Mouse (Mus musculus) neural tube, embryonic 13.5 days (tissue): Measurements from ENCODE around the gene Helb. TPM values are rescaled to one million over a fixed set of nuclear protein-coding genes. Genes with fewer than 3 reads are reported as not detected.

Source experiments
- ATAC-seq: fragments of 200-750 bp; cut with Nextera tagmentation; 2 replicates; pipeline ENCODE4 v1.8.0; 2017; ENCODE audit warnings: low read depth, mild to moderate bottlenecking, moderate TSS enrichment, moderate library complexity
- H3K27ac ChIP-seq: fragments of 300-500 bp; sonication (generic); replicated peaks from 2 replicates; pipeline ENCODE4 v1.5.1; 2015; ENCODE audit warnings: moderate library complexity, mild to moderate bottlenecking, inconsistent platforms
- H3K27me3 ChIP-seq: fragments of 300-500 bp; sonication (generic); 2 replicates; pipeline ENCODE4 v1.6.1; 2015; ENCODE audit warnings: mild to moderate bottlenecking, inconsistent platforms
- H3K36me3 ChIP-seq: fragments of 300-500 bp; sonication (generic); 2 replicates; pipeline ENCODE4 v1.6.1; 2015; ENCODE audit warnings: mild to moderate bottlenecking, inconsistent platforms
- H3K4me1 ChIP-seq: fragments of 300-500 bp; sonication (generic); replicated peaks from 2 replicates; pipeline ENCODE4 v1.6.1; 2015; ENCODE audit warnings: inconsistent platforms
- H3K4me2 ChIP-seq: fragments of 300-500 bp; sonication (generic); 2 replicates; pipeline ENCODE4 v1.6.1; 2015; ENCODE audit warnings: inconsistent platforms, mild to moderate bottlenecking, moderate library complexity
- H3K4me3 ChIP-seq: fragments of 300-500 bp; sonication (generic); 2 replicates; pipeline ENCODE4 v1.5.1; 2015; ENCODE audit warnings: mild to moderate bottlenecking, inconsistent platforms
- H3K9ac ChIP-seq: fragments of 300-500 bp; sonication (generic); 2 replicates; pipeline ENCODE4 v1.6.1; 2015; ENCODE audit warnings: moderate library complexity, mild to moderate bottlenecking, inconsistent platforms
- H3K9me3 ChIP-seq: fragments of 300-500 bp; sonication (generic); 2 replicates; pipeline ENCODE4 v1.6.1; 2016; ENCODE audit warnings: inconsistent platforms
- WGBS: fragments of 180-500 bp; shearing (Covaris S2); methylation state at CpG from one replicate; pipeline ENCODE4 v1.1.7; 2015; 5-methylcytosine and 5-hydroxymethylcytosine counted together
- polyA plus RNA-seq: library from polyadenylated mRNA; unstranded; fragments of >200 nt; fragmentation: Nextera tagmentation; extraction: Ambion mirVana; gene quantifications from 2 replicates; pipeline ENCODE4 v1.2.1, GENCODE M21; 2015

Gene Helb
- polyA plus RNA-seq, 1 experiment from 2014 or later, result 3.8 TPM

DNA sequence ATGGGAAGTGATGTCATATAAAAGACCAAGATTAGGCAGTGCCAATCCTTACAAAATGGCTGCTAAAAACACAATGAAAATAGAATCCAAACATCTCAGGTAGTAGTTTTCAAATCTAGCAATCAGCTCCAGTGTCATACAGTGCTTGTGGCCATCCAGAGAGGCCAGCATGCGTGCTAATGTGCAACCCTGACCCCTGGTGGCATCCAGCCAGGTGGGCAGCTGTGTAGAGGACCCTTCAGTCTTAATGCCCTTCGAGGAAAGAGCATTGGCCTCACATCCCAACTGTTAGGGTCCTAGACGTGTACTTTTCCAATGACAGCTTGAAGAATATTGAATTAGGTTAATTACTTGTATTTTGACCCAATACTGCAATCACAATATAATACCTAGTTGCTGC is 34.9 kb downstream of the Helb start:
- Histone ChIP-seq H3K36me3 (peaks cover 67% of the 10 kb centered on the region), H3K4me2 (no peak overlapping the region), H3K27me3 (no peaks in the 10 kb centered on the region), H3K9ac (no peak overlapping the region), H3K4me3 (no peak overlapping the region), H3K9me3 (no peaks in the 10 kb centered on the region), H3K4me1 (no peaks in the 10 kb centered on the region), H3K27ac (no peak overlapping the region)
- WGBS, result 80% methylated on average over 3 of the region's 3 CpGs
- ATAC-seq, result no peak

DNA sequence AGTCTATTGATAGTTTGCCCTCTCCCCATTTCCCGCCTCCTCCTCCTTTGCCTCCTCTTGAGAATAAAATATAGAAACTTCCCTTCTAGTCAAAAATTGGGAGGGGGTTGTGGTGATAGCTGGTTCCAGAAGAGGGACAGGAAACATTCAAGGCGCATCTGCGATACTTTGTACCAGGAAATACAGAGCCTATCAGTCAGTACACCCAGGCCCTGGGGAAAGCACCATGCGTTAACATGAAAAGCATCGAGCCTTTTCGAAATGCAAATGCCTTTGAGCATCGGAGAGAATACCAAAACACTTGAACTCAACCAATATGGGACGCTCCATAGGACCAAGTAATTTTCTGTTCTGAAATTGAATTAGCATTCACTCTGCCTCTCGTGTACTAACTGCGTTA is 46.5 kb downstream of the Helb start:
- Histone ChIP-seq H3K27me3 (no peaks in the 10 kb centered on the region), H3K4me3 (no peak overlapping the region), H3K36me3 (peaks cover 13% of the 10 kb centered on the region; the same call in 1 of the 2 replicates), H3K4me2 (no peak overlapping the region), H3K4me1 (no peaks in the 10 kb centered on the region), H3K9ac (no peak overlapping the region), H3K9me3 (no peaks in the 10 kb centered on the region), H3K27ac (no peak overlapping the region)
- 84% methylated on average over 10 of the region's 10 CpGs for WGBS
- no peak for ATAC-seq

DNA sequence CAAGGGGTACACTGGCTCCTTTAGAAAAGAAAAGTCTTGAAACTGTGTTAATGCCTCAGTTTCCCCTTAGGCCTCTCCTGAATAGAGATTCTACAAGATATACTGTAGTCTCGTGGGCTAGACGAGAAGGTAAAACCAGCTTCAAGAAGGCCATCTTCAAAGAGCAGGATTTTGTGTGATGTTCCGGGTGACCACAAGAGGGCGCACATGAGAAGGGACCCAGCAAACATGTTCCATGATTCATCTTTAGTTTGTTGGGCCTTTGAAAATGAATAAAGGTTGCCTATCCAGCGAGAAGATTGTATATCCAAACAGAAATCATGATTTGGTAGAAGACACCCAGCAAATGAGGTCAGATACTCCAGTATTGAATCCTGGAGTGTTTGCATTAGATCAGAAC is 48.4 kb downstream of the Helb start:
- H3K27ac ChIP-seq, result no peak overlapping the region
- WGBS, result 30% methylated on average over 5 of the region's 5 CpGs
- no peaks in the 10 kb centered on the region for H3K4me1 ChIP-seq
- no peak overlapping the region for H3K4me3 ChIP-seq
- no peaks in the 10 kb centered on the region for H3K27me3 ChIP-seq
- H3K36me3 ChIP-seq, result peaks cover 16% of the 10 kb centered on the region; the same call in 1 of the 2 replicates
- H3K4me2 ChIP-seq, result no peak overlapping the region
- H3K9me3 ChIP-seq, result no peaks in the 10 kb centered on the region
- H3K9ac ChIP-seq, result no peak overlapping the region
- ATAC-seq, result no peak

DNA sequence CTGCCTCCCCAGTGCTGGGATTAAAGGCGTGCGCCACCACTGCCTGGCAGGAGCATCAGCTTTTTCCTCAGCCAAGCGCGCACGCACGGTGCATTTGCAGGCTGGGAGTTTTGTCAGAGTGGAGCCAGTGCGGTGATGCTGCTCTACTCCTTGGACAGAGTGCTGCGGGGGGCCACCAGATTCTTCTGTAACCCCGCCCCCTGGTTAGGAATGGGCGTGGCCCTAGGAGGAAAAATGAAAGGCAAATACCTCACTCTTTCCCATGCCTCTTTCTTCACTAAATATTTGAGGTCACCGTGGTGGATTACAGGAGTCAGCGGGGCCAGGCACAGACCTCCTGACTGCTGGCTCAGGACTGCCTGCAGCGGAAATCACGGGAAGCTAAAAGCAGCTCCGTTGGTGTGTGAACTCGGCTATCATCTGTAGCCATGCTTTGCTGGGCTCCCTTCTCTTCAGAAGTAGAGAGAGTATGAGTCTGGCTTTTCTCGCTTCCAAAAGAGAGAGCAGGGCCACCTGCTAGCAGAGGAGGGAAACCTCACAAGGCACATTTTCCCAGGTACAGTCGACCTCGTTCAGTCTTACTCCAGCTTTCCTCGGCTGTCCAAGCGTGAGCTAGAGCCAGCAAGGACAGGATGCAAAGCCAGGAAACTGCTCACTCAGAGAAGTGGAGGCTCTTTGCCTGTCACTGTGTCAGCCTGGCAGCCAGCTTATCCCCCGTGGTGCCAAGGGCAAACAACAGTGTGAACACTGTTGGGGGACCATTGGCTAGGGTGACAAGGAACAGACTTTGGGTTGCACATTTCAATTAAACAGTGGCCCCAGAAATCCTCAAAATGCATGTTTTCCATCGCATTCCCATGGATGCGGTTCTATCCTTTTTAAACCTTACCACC is 51.3 kb downstream of the Helb start:
- ATAC-seq, result no peak
- Histone ChIP-seq H3K27me3 (no peaks in the 10 kb centered on the region), H3K4me2 (no peak overlapping the region), H3K4me1 (no peaks in the 10 kb centered on the region), H3K36me3 (peaks cover 25% of the 10 kb centered on the region; the same call in 1 of the 2 replicates), H3K4me3 (no peak overlapping the region), H3K9ac (no peak overlapping the region), H3K27ac (no peak overlapping the region), H3K9me3 (no peaks in the 10 kb centered on the region)
- 87% methylated on average over 24 of the region's 24 CpGs for WGBS

DNA sequence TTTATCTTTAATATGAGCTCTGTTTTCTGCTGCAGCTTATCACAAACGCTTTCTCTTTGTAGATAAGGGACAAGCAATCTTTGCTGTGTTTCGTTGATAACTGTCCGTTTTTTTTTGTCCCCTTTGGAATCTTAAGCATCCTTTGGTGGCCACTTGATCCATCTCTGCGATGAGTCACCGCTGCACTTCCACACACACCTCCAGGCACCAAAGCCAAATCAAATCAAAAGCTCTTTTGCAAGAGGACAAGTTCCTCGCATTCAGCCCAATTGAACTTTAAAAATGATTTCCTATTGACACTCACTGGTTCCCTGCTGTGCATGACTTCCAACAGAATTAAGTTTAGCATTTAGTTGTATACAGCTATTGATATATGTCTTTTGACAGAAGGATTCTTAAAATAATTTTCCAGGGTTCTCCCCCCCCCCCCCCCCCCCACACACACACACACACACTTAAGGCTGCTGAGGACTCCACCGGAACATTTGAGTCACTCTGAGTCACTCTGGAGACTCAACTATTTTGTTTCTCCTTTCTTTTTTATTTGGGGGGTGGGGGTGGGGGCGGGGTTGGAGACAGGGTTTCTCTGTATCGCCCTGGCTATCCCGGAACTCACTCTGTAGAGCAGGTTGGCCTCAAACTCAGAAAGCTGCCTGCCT is 52.1 kb downstream of the Helb start:
- H3K36me3 ChIP-seq, result peaks cover 29% of the 10 kb centered on the region

DNA sequence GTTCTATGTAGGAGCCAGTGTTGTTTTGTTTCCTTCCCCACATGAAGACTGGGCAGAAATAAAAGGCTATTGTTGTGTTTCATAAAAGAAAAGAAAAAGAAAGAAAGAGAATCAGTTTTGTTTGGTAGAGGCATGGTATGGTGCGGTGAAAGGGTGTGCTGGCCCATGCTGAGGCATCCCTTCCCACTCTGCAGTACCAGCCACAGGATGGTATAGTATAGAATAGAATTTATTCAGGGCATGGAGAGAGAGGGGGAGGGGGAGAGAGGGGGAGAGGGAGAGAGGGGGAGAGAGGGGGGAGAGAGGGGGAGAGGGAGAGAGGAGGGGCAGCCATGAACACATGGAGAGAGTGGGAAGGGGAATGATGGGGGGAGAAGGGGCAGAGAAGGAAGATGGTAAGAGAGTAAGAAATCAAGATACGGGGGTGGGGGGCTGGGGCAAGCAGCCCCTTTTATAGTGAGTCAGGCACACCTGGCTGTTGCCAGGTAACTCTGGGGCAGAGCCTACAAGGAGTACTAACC is 68.0 kb downstream of the Helb start:
- ATAC-seq, result 0 out of 2 replicates have a peak, but pooled peaks have one; percentile 47
- WGBS, result 42% methylated on average over 2 of the region's 2 CpGs
- H3K27me3 ChIP-seq, result no peaks in the 10 kb centered on the region

More for the DNA sequence above, 52.1 kb downstream of the Helb start:
- ATAC-seq, result no peak
- H3K4me2 ChIP-seq, result no peak overlapping the region
- no peaks in the 10 kb centered on the region for H3K27me3 ChIP-seq
- no peaks in the 10 kb centered on the region for H3K4me1 ChIP-seq
- H3K4me3 ChIP-seq, result no peak overlapping the region
- no peak overlapping the region for H3K27ac ChIP-seq
- no peaks in the 10 kb centered on the region for H3K9me3 ChIP-seq
- 89% methylated on average over 10 of the region's 10 CpGs for WGBS
- no peak overlapping the region for H3K9ac ChIP-seq

DNA sequence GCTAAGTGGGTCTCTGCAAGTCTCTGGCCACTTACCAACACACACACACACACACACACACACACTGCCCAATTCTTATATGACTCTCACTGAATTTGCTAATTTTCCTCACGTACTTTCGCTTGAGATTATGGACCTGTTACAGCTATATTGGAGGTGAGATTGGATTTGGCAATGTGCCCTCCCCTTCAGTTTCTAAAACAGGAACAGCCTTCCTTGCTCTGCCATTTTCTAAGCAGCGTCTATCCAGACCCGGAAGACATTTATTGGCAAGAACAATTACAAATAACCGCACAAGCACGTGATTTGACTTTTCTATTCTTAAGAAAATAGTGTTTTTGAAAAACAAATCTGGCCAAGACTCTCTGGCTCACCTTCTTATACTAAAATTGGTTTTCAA is 68.5 kb downstream of the Helb start:
- no peaks in the 10 kb centered on the region for H3K4me1 ChIP-seq
- H3K4me3 ChIP-seq, result no peak overlapping the region
- no peaks in the 10 kb centered on the region for H3K9me3 ChIP-seq
- H3K4me2 ChIP-seq, result no peak overlapping the region
- WGBS, result 65% methylated on average over 6 of the region's 6 CpGs
- peaks cover 9% of the 10 kb centered on the region for H3K36me3 ChIP-seq
- H3K27ac ChIP-seq, result no peak overlapping the region
- no peak overlapping the region for H3K9ac ChIP-seq
- no peak for ATAC-seq
- H3K27me3 ChIP-seq, result no peaks in the 10 kb centered on the region

More for the DNA sequence above, 68.0 kb downstream of the Helb start:
- Histone ChIP-seq H3K4me3 (no peak overlapping the region), H3K9ac (no peak overlapping the region), H3K4me1 (no peaks in the 10 kb centered on the region), H3K36me3 (peaks cover 10% of the 10 kb centered on the region), H3K27ac (no peak overlapping the region), H3K4me2 (no peak overlapping the region), H3K9me3 (no peaks in the 10 kb centered on the region)

DNA sequence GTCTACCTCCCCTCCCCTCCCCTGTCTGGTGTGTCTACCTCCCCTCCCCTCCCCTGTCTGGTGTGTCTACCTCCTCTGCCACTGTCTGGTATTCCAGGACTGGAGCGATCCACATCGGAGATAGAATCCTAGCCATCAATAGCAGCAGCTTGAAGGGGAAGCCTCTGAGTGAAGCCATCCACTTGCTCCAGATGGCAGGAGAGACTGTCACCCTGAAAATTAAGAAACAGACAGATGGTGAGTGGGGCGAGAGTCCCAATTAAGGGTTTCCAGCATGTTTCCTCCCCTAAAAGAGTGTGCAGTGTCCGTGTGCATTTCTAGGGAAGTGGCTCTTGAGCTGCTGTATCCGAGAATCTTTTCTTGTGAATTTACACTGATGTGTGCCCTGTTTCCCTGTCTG is 74.6 kb downstream of the Helb start:
- WGBS, result 87% methylated on average over 5 of the region's 5 CpGs
- Histone ChIP-seq H3K36me3 (peaks cover 17% of the 10 kb centered on the region), H3K4me1 (peaks cover 25% of the 10 kb centered on the region), H3K9me3 (no peaks in the 10 kb centered on the region), H3K4me2 (no peak overlapping the region), H3K27me3 (no peaks in the 10 kb centered on the region), H3K4me3 (no peak overlapping the region), H3K27ac (no peak overlapping the region), H3K9ac (no peak overlapping the region)
- no peak for ATAC-seq

DNA sequence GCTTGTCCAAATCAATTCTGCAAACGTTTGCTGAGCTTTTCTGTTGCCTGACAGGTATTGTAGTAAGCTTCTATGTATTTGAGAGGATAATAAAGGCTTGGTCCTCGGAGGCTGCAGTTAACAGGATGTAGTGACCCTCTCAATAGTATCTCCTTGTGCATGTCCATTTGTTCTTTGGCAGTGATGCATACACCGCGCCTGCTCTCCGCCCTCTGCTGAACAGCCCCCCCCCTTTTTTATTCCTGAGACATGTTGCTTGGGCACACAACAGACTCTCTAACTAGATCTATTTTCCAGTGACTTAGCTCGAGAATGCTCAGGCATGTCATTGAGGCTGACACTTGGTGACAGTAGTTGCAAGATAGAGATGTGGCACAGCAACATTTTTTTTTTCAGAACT is 77.0 kb downstream of the Helb start:
- no peak overlapping the region; the same call in 1 of the 2 replicates for H3K4me3 ChIP-seq
- ATAC-seq, result no peak; the same call in 1 of the 2 replicates
- peak overlapping the region; percentile 27; the same call in 1 of the 2 replicates for H3K4me2 ChIP-seq
- H3K27ac ChIP-seq, result no peak overlapping the region
- H3K36me3 ChIP-seq, result peaks cover 21% of the 10 kb centered on the region
- H3K27me3 ChIP-seq, result no peaks in the 10 kb centered on the region
- H3K4me1 ChIP-seq, result peaks cover 25% of the 10 kb centered on the region
- WGBS, result 38% methylated on average over 6 of the region's 6 CpGs
- H3K9me3 ChIP-seq, result no peaks in the 10 kb centered on the region
- H3K9ac ChIP-seq, result no peak overlapping the region; the same call in 1 of the 2 replicates

DNA sequence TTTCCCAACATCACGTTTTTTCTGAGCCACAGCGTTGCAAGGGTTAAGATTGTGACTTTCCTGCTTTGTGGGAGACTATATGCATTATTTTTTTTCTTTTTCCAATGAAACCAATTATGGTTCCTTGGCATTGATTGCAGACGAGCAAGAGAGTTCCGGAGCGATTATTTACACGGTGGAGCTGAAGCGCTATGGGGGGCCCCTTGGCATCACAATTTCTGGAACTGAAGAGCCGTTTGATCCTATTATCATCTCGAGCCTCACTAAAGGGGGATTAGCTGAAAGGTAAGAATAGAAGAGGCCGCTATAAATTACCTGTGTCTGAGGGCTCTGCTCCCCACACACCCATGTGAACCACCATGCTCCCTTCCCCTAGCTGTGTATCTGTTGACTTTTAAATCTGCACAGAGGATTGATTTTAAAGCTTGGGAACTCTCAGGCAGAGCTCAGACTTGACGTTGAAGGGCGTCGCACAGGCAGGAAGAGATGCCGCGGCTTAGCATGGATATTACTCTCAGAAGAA is 77.5 kb downstream of the Helb start:
- no peak overlapping the region; the same call in 1 of the 2 replicates for H3K4me3 ChIP-seq
- peaks cover 25% of the 10 kb centered on the region for H3K4me1 ChIP-seq
- ATAC-seq, result no peak
- H3K9me3 ChIP-seq, result no peaks in the 10 kb centered on the region
- H3K36me3 ChIP-seq, result peaks cover 21% of the 10 kb centered on the region
- H3K4me2 ChIP-seq, result peak overlapping the region; percentile 27; the same call in 1 of the 2 replicates
- no peak overlapping the region; the same call in 1 of the 2 replicates for H3K9ac ChIP-seq
- 45% methylated on average over 15 of the region's 15 CpGs for WGBS
- H3K27me3 ChIP-seq, result no peaks in the 10 kb centered on the region
- H3K27ac ChIP-seq, result no peak overlapping the region

DNA sequence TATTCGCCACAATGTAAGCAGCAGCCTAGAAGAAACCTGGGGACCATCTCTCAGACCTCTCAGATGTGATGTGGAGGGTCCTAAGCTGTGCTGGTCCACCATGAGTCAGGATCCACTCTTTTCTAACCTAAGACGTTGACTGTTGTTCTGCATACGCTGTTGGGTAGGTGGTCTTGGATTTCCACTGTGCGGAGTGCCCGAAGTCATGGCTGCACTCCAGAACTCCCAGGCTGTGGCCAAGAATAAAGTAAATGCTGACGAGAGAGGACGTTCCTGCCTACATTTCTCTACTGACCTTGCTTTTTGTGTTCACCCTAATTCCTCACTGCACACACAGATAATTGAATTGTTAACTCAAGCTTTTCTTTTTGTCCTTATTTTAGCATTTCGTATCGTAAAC is 78.9 kb downstream of the Helb start:
- 75% methylated on average over 9 of the region's 9 CpGs for WGBS
- no peak overlapping the region for H3K9ac ChIP-seq
- ATAC-seq, result no peak
- peaks cover 25% of the 10 kb centered on the region for H3K4me1 ChIP-seq
- no peaks in the 10 kb centered on the region for H3K9me3 ChIP-seq
- no peak overlapping the region for H3K27ac ChIP-seq
- H3K27me3 ChIP-seq, result no peaks in the 10 kb centered on the region
- H3K4me2 ChIP-seq, result no peak overlapping the region
- H3K4me3 ChIP-seq, result no peak overlapping the region
- H3K36me3 ChIP-seq, result peaks cover 13% of the 10 kb centered on the region
